Mouse (Mus musculus) erythroid progenitor cell, adult 5-6 weeks (primary cell): ENCODE measurements around the gene Thbd. TPM values are rescaled to one million over a fixed set of nuclear protein-coding genes. Genes with fewer than 3 reads are reported as not detected.

ENCODE experiments used
- ATAC-seq: replicated peaks from 2 replicates; pipeline ENCODE4 v1.8.0; 2016; ENCODE audit warnings: moderate number of reproducible peaks, mild to moderate bottlenecking, moderate TSS enrichment, inconsistent platforms; ENCODE audit not compliant: poor library complexity, low FRiP score, severe bottlenecking
- total RNA-seq, 2 experiments: library from RNA; stranded (forward) in 1 of 2; stranded (reverse) in 1 of 2; fragments of 150-400 nt in 1 of 2; fragments of 186-747, 209-891 nt in 1 of 2; gene quantifications; 2 replicates each; pipeline versions ENCODE4 v1.2.3 to v1.2.4; 2015 to 2017; ENCODE audit warnings: low replicate concordance in 2 of 2

Thbd gene
- total RNA-seq, 2 experiments from 2014 or later = 0.45 to 3.4 TPM

DNA sequence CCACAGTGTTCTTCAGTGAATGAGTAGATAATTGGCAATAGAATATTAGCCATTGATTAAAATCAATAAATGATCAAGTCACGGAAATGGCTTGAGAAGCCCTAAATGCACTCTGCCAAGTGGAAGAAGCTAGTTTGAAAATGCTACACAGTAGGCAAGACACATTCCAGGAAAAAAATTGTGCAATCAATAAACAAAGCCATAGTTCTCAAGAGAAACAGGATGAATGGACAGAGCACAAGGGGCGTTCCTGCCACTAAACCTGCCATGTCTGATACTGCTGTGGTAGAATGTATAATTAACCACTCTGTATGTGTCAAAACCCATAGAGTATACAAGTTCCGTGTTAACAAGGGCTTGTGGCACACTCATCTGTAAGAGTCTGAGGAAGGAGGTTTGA is 19.6 kb upstream of the Thbd start:
- ATAC-seq = no peak

- no peak for ATAC-seq
Measured at GRCm38 (mm10) chr2:148425709-148426382, 17.9 kb upstream of the Thbd start.

- ATAC-seq = no peak
Measured at GRCm38 (mm10) chr2:148421706-148422105, 13.7 kb upstream of the Thbd start.

DNA sequence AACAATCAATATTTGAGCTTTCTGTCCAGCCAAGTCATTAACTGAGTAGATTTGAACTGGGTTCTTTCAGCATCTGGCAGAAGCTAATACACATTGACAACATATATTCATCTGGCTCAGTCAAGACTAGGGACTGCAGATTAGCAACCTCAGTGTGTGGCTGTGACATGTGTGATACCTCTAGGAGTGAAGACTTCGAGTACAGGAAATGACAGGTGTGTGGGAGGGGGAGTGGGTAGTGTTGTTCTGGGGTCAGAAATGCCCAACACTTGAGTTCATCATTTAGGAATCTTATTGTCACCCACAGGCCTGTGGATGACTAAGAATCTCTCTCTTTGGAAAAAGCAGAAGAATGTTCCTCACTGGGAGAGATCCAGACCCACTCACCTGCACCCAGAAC is 13.1 kb upstream of the Thbd start:
- no peak for ATAC-seq

GRCm38 (mm10) chr2:148419776-148420175 is 11.8 kb upstream of the Thbd start:
- no peak for ATAC-seq

DNA sequence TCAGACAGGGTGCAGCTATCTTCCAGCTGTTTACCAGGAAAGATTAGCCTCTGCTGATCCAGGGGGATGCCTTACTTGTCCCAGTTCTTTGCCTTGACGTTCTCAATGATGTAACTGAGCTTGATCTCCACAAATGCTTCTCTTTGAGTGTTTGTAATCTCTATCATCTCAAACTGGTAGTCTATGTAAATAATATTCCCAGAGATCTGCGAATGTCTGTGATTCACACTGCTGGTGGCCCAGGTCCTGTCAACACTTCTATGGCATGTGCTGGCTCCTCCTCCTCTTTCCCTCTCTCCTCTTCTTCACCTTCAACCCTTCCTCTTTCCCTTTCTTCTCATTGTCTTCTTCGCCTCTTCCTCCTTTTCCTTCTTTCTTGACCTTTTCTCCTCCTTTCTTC is 11.2 kb upstream of the Thbd start:
- ATAC-seq = no peak

DNA sequence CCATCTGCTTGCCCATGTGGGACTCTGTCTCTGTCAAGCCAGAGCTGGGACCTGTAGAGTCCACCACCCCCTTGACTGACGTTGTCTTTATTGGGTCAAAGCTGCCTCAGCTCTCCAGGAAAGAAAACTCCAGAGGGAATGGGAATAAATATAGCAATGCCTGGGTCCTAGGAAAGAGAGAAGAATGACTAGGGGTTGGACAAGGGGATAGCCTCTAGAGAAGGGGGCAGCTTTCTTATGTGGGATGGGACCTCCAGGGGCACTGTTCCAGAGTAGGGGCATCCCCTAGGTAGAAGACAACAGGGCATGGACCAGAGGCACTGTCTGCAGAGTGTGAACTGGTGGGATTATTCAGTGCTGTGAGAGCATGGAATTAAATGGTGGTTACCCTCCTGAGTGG is 1.8 kb upstream of the Thbd start:
- no peak for ATAC-seq

DNA sequence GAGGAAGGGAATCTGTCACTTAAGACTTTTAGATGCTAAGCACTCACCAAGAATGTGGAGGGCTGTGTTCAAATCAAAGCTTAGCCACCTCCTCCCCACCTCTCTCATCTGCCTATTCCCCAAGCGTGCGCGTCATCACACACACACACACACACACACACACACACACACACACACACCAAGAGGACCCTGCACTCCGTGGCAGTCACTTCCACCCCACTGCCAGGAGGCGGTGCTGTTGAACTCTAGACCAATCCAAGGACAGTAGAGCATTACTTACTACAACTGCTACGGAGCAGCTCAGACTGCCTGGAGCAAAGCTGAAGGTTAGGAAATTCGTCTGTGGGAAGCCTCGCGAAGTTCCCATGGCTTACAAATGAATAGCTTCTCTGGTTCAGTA is 1.2 kb upstream of the Thbd start:
- ATAC-seq = no peak

DNA sequence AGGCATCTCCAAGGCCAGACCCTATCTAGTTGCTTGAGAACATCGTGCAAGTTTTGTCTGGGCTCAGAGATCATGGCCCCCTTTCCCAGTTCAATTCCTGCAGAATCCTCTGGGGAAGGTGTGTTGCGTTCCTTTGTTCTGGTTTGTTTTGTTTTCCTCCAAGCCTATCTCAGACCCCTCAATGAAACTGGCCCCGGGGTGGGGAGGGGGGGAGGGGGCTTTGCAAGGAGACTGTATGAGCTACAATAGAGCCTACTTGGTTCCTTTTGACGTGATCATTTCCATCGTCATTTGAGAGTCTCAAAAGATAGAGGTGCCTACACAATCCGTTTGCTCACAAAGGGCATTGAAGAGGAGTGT is 753 bp upstream of the Thbd start:
- ATAC-seq = no peak

DNA sequence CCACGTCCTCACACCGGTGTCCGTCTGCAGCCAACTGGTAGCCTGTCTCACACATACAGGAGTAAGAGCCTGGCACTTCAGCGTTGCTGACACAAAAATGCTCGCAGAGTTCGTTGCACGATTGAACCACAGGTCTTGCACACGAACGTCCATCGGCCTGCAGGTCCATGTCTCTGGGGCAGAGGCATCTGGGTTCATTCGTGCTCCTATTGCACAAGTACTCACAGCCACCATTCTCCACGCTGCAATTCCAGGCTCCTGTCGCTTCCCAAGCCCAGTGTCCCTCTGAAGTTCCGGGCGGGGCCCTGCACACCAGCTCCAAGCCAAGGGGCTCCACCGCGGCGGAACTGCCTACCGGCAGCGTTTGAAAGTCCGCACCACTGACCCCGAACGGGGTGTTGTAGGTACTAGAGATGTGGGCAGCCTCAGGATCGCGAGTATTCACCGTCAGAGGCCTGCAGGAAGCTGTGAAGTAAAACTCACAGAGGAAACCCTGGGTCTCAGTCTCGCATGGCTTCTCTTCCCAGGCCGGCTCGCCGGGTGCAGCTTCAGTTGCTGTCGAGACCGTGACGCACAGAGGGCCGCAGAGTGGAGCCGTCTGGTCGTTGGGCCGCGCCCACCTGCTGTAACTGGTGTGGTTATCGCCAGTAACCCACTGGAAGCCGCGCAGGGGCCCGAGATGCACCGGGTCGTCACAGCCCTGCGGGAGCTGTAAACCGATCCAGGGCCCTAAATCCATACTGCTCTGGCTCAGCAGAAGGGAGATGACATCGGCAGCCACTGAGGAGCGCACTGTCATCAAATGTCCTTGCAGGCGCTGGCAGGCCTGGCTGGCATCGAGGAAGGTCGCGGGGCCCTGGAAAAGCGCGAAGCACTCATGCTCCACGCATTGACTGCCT is 768 bp downstream of the Thbd start:
- no peak for ATAC-seq

DNA sequence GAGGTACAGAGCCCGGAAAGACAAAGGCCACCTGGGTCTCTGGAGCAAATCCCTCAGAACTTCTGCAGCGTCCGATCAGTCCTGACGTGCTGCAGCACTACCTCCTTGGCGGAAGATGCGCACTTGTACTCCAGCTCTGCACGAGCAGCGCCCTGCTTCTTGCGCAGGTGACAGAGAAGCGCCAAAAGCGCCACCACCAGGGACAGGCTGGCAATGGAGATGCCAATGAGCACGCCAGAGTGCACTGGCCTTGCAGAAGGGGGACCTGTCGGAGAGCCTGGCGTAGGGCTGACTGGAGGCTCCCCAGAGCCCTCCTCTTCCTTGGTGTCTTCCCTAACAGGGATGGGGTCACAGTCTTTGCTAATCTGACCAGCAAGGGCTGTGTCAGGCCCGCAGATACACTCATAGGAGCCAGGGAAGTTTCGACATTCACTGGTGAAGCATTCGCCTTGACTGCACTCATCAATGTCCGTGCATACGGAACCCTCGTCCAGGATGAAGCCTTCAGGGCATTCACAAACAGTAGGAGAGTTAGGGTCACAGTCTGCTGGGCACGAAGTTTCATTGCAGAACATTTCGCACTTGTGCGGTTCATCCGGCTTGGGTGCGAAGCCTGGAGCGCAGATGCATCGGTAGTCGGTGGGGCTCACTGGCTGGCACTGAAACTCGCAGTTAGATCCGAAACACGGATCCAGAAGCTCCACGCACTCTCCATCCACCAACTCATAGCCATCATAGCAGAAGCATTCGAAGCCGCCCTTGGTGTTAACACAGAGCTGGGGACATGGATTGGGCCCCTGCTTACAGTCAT is 1.6 kb downstream of the Thbd start:
- ATAC-seq = no peak

DNA sequence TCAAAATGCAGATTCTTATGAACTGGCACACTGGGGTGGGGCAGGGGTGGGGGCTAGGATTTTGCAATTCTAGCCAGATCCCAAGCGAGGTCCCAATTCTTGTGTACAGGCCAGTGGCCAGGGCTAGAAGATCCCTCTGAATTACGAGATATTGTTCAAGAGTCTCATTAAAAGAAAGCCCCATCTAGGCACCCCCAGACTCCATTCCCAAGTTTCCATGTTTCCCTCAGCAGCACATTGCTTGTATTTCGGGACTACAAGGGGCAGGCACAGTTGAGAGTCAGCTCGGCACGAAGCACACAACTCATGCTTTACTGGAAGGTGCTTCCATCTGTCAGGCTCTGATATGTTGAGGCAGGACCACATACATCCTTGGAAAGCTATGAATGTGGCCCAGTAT is 3.1 kb downstream of the Thbd start:
- ATAC-seq = no peak

GRCm38 (mm10) chr2:148402227-148402626 is 5.8 kb downstream of the Thbd start:
- ATAC-seq = no peak

DNA sequence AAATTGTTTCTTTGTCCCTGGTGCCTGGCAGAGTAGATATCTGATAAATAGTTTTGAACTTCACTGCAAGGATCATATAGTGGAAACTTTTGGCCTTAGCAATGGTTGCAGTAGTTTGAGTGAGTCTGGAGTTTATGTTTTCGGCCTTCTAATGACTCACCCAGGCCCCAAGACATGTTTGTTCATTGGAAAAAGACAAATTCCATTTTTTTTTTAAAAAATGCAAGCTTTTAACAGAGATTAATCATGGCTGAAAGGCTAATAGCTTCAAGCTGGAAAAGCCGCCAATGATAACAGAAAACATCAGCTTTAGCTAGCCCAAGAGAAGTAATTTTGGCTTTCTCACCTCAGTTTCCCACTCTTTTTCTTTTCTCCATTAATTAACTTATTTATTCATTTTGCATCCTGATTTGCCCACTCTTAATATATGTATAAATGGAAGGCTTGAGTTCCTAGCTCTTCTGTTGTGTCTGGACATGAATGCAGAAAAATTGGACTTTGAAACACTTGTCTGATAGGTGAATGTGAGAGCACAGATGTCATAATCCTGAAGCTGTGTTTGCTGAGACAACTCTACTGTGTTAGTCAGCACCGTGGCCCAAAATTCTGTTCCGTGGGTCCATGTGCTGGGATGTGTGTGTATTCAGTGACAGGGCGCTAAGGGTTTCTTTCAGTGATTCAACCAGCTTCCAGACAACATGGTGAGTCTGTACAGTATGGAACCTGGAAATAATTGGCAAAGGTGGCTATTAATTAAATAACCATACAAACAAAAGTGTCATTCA is 8.9 kb downstream of the Thbd start:
- ATAC-seq = no peak

DNA sequence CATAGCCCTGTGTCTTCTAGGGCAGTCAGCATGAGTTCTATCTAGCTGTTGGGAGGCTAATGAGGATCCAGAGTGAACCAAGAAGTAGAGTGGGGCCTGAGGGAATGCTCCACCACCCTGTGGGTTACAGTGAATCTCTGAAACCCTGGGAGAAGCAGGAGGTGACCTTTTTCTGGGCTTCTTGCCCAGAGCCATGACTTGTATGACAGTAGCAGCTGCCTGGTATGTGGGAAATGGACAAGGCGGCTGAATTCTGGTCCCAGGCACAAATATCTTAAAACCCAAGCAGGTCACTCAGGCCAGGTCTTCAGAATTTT is 10.2 kb downstream of the Thbd start:
- no peak for ATAC-seq

DNA sequence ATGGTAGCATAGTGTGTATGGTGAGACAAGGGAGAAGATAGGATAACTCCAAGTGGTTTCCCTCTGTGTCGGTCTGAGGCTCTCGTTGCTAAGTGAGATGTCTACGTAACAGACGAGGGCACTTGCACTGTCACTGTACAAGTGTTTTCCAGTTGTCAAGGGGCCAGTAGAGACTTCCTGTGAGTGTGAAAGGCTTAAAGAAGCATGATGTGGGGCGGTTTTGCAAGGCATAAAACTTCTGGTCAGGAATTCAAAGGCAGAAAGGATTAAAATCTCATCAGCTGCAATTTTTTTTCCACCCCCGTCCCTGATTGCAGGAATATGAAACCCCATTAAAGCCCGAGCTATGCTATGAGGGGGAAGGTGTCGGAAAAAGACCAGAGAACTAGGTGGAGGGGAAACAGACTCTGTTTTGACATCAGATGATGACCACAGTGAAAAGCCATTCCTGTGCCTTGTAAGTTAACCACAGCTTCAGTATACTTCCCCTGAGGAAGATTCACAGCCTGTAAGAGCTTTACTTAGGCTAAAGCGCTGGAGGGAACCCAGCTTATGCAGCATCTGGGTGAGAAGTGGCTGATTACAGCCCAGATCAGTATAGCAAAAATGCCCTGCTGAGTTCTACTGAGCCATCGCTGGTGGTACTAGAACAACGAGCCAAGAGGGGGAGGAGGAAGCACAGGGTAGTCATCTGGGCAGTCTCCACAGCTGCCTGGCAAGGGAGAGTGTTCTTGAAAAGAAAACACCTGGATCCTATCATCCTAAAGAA is 10.8 kb downstream of the Thbd start:
- no peak for ATAC-seq

DNA sequence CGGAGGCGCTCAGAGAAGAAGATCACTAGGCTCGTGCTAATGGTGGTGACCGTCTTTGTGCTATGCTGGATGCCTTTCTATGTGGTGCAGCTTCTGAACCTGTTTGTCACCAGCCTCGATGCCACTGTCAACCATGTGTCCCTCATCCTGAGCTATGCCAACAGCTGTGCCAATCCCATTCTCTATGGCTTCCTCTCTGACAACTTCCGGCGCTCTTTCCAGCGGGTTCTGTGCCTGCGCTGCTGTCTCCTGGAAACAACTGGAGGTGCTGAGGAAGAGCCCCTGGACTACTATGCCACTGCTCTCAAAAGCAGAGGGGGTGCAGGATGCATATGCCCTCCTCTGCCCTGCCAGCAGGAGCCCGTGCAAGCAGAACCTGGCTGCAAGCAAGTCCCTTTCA is 11.8 kb downstream of the Thbd start:
- ATAC-seq = no peak

GRCm38 (mm10) chr2:148395131-148396051 is 12.6 kb downstream of the Thbd start, which contains the start of gene Sstr4:
TSS of gene Sstr4 (plus strand) at chr2:148395344.
- peak; percentile 49 for ATAC-seq
